Mouse (Mus musculus) myocyte (in vitro differentiated cells): Measurements from ENCODE around the gene Sdhd. TPM values are rescaled to one million over a fixed set of nuclear protein-coding genes. Genes with fewer than 3 reads are reported as not detected.

Source experiments
- H3K27me3 ChIP-seq: one replicate; pipeline ENCODE4 v1.6.1; 2011; ENCODE audit not compliant: control insufficient read depth, insufficient read depth, insufficient read length
- H3K36me3 ChIP-seq: one replicate; pipeline ENCODE4 v1.6.1; 2011; ENCODE audit not compliant: control insufficient read depth, insufficient read depth
- H3K4me2 ChIP-seq: one replicate; pipeline ENCODE4 v1.6.1; 2011; ENCODE audit warnings: low read depth, control low read depth
- H3K4me3 ChIP-seq: one replicate; pipeline ENCODE4 v1.5.1; 2011; ENCODE audit warnings: mild to moderate bottlenecking, control low read depth, moderate library complexity
- H3K79me2 ChIP-seq: one replicate; pipeline ENCODE4 v1.6.1; 2011; ENCODE audit not compliant: control insufficient read depth, insufficient read depth
- H3ac ChIP-seq: one replicate; pipeline ENCODE4 v1.6.1; 2011; ENCODE audit not compliant: control insufficient read depth, insufficient read length
- CEBPB ChIP-seq: IDR thresholded peaks from 2 replicates; pipeline ENCODE4 v1.6.1; 2011; ENCODE audit warnings: mild to moderate bottlenecking, moderate library complexity; ENCODE audit not compliant: poor library complexity, insufficient read depth, severe bottlenecking
- E2F4 ChIP-seq: IDR thresholded peaks from one replicate; pipeline ENCODE4 v1.6.1; 2011; ENCODE audit warnings: mild to moderate bottlenecking, control low read depth, moderate library complexity; ENCODE audit not compliant: insufficient read depth
- MAX ChIP-seq: IDR thresholded peaks from one replicate; pipeline ENCODE4 v1.6.1; 2011; ENCODE audit warnings: low read depth, mild to moderate bottlenecking, control low read depth
- MYOD1 ChIP-seq, 3 experiments: IDR thresholded peaks; one replicate each; pipeline ENCODE4 v1.6.1; 2011; ENCODE audit warnings: control low read depth in 2 of 3, low read depth in 2 of 3, mild to moderate bottlenecking in 2 of 3, moderate library complexity in 1 of 3; ENCODE audit not compliant: insufficient read length in 2 of 3, control insufficient read depth in 1 of 3
- MYOG ChIP-seq, 3 experiments: IDR thresholded peaks; one replicate each; pipeline ENCODE4 v1.6.1; 2011; ENCODE audit warnings: control low read depth in 2 of 3, low read depth in 2 of 3, mild to moderate bottlenecking in 2 of 3; ENCODE audit not compliant: insufficient read length in 2 of 3, control insufficient read depth in 1 of 3, insufficient read depth in 1 of 3
- POLR2A ChIP-seq: IDR thresholded peaks from one replicate; pipeline ENCODE4 v1.6.1; 2011; ENCODE audit warnings: low read depth, mild to moderate bottlenecking, control low read depth, moderate library complexity; ENCODE audit not compliant: insufficient read length
- POLR2AphosphoS2 ChIP-seq: IDR thresholded peaks from one replicate; pipeline ENCODE4 v1.6.1; 2011; ENCODE audit warnings: low read depth, control low read depth; ENCODE audit not compliant: insufficient read length
- REST ChIP-seq: IDR thresholded peaks from one replicate; pipeline ENCODE4 v1.6.1; 2011; ENCODE audit warnings: mild to moderate bottlenecking, control low read depth, moderate library complexity; ENCODE audit not compliant: insufficient read depth, insufficient read length
- SRF ChIP-seq: IDR thresholded peaks from one replicate; pipeline ENCODE4 v1.6.1; 2011; ENCODE audit warnings: low read depth; ENCODE audit not compliant: control insufficient read depth, insufficient read length
- TCF12 ChIP-seq: IDR thresholded peaks from one replicate; pipeline ENCODE4 v1.6.1; 2011; ENCODE audit warnings: mild to moderate bottlenecking, control low read depth; ENCODE audit not compliant: poor library complexity, insufficient read depth, severe bottlenecking
- TCF3 ChIP-seq: IDR thresholded peaks from one replicate; pipeline ENCODE4 v1.6.1; 2011; ENCODE audit warnings: low read depth, control low read depth; ENCODE audit not compliant: insufficient read length
- USF1 ChIP-seq: IDR thresholded peaks from one replicate; pipeline ENCODE4 v1.6.1; 2011; ENCODE audit warnings: low read depth, mild to moderate bottlenecking, control low read depth, moderate library complexity
- polyA plus RNA-seq: library from polyadenylated mRNA; unstranded; fragments of >200 nt; fragmentation: generic; extraction: Trizol; gene quantifications from one replicate; pipeline ENCODE4 v1.2.1, GENCODE M21; 2012; ENCODE audit warnings: missing spikeins

Gene Sdhd
- polyA plus RNA-seq, 1 experiment: 210 TPM

DNA sequence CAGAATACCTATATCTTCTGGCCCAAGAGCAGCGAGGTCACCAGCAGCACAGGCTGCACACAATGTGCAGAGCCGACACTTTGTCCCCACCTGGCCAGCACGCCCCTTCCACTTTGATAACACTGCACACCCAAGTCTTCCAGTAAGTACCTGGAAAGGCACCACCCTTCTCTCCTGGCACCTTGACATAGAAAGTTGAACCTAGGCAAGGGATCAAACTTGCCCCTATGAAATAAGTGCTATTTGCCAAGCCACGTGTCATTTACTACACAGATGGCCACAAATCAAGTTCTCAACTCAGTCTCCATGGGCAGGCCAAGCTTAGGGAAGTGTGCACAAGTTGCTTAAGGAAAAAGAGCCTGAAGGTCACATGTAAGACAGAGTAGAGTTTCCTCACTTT lies 16.7 kb downstream of the Sdhd start:
- H3K4me3 ChIP-seq: no peak overlapping the region
- H3K36me3 ChIP-seq: no peaks in the 10 kb centered on the region
- TF ChIP-seq MAX: no peak
- TF ChIP-seq MYOG (IDR thresholded peaks at IDR 0.05; ENCODE audit: control insufficient read depth in 1 of 3, insufficient read depth in 1 of 3, insufficient read length in 2 of 3, low read depth in 2 of 3): no peak
- TF ChIP-seq TCF3: no peak
- no peak for TF ChIP-seq USF1
- no peak overlapping the region for H3ac ChIP-seq
- no peak overlapping the region for H3K4me2 ChIP-seq
- H3K79me2 ChIP-seq: no peaks in the 10 kb centered on the region
- H3K27me3 ChIP-seq: no peaks in the 10 kb centered on the region

DNA sequence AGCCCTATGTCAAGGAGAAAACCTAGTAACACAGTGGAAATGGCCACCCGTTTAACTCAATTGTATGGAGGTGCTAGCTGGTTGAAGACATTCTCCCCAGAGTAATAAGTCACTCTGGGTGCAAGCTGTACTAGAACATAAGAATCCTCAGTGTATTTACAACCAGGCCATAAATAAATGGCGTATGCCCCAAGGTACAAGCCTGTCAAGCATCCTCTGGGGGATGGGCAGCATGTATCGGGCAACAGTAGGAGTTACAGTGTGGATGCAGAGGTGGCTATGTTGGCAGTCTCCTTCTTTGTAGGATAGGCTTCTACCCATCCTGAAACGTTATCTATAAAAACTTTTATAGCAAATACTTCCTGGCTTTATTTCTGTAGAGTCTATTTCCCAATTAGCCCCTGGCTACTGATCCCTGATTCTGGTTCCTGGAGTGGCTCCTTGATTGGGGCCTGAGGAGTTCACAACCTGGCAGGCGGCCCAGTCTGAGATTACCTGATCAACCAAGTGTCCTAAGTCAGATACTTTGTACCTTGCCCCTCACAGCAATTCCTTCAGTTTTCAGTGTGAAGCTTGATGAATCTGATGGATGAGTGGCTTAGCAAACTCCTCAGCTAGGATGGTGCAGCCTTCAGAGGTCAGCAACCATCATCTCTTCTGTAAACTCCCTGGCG lies 18.3 kb downstream of the Sdhd start:
- Histone ChIP-seq H3K4me2 (no peak overlapping the region), H3K79me2 (no peaks in the 10 kb centered on the region), H3ac (no peak overlapping the region), H3K27me3 (no peaks in the 10 kb centered on the region), H3K36me3 (no peaks in the 10 kb centered on the region), H3K4me3 (no peak overlapping the region)
- no peak for TF ChIP-seq MAX
- no peak for TF ChIP-seq TCF3
- TF ChIP-seq MYOD1 (IDR thresholded peaks at IDR 0.05; ENCODE audit: control insufficient read depth in 1 of 3, insufficient read length in 2 of 3, low read depth in 2 of 3): no peak
- TF ChIP-seq MYOG (IDR thresholded peaks at IDR 0.05; ENCODE audit: control insufficient read depth in 1 of 3, insufficient read depth in 1 of 3, insufficient read length in 2 of 3, low read depth in 2 of 3): no peak
- no peak for TF ChIP-seq TCF12
- TF ChIP-seq SRF: no peak
- no peak for TF ChIP-seq CEBPB
- no peak for TF ChIP-seq REST
- TF ChIP-seq POLR2A: no peak
- TF ChIP-seq E2F4: no peak
- no peak for TF ChIP-seq USF1

DNA sequence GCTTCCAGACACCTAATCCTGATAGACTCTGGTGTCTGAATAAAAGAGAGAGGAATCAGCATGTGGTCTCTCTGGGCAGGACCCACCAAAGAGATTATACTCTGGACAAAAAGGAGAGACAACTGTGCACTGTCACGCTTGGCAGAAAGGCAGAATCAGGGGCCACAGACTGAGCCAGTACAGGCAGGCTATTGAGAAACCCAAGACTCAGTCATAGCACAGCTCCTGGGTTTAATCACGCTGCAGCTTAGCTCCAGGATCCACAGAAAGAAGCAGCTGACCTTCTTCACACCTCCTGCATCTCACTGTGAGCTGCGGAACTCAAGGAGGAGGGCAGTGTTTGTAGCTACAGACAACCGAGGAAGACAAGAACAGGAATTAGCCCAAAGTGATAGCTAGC lies 23.2 kb downstream of the Sdhd start:
- no peak overlapping the region for H3K4me2 ChIP-seq
- TF ChIP-seq POLR2AphosphoS2: no peak
- TF ChIP-seq POLR2A: no peak
- no peak for TF ChIP-seq USF1
- TF ChIP-seq MYOG (IDR thresholded peaks at IDR 0.05; ENCODE audit: control insufficient read depth in 1 of 3, insufficient read depth in 1 of 3, insufficient read length in 2 of 3, low read depth in 2 of 3): no peak
- TF ChIP-seq MAX: no peak
- no peak for TF ChIP-seq SRF
- TF ChIP-seq E2F4: no peak
- TF ChIP-seq TCF12: no peak
- no peak for TF ChIP-seq CEBPB
- TF ChIP-seq TCF3: no peak
- TF ChIP-seq REST: no peak
- no peaks in the 10 kb centered on the region for H3K36me3 ChIP-seq
- no peaks in the 10 kb centered on the region for H3K27me3 ChIP-seq
- no peaks in the 10 kb centered on the region for H3K79me2 ChIP-seq
- H3ac ChIP-seq: no peak overlapping the region
- no peak overlapping the region for H3K4me3 ChIP-seq

DNA sequence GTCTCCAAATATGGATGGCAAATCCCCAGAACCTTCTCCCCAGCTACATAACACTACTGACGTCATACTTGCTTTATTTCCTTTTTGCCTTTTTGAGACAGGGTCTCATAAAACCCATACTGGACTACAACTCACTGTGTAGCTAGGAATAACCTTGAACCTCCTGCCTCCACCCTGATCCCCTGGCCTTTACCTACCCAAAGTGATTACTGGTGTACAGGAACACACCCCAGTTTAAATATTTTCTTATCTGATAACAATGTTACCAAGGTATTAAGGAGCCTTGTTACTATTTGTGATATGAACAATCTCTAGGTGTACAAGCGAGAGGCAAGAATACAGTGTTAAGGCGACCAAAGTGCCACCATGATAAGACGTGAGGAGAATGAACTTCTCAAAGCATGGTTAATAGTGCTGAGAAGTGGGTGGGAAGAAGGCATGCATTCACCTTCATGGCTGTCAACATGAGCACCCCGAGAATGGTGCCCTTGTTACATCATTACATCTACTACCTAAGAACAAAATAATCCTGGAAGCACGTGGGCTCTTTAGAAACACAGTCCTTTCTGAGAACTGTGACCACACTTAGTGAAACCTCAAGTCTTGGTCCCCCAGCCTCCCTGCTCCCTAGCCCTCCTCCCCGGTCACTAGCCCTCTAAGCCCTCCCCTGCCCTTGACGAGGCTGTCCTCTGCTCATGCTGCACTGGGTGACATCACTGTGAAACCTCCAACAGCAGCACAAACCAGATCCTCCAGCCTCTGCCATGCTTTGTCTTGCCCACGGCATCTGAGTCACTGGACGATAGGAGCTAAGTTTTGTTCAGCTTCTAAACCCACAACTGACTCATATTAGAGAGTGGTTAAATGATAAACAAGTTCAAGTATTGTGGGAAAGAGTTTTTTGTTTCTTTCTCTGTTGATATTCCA lies 33.8 kb downstream of the Sdhd start:
- peak overlapping the region; percentile 51 for H3K4me2 ChIP-seq
- H3K36me3 ChIP-seq: no peaks in the 10 kb centered on the region
- H3K4me3 ChIP-seq: no peak overlapping the region
- H3K27me3 ChIP-seq: no peaks in the 10 kb centered on the region
- H3ac ChIP-seq: no peak overlapping the region
- TF ChIP-seq MAX (no peak), TCF12 (no peak), SRF (no peak), MYOD1 (IDR thresholded peaks at IDR 0.05; ENCODE audit: control insufficient read depth in 1 of 3, insufficient read length in 2 of 3, low read depth in 2 of 3) (no peak), TCF3 (no peak), REST (no peak), USF1 (no peak), MYOG (IDR thresholded peaks at IDR 0.05; ENCODE audit: control insufficient read depth in 1 of 3, insufficient read depth in 1 of 3, insufficient read length in 2 of 3, low read depth in 2 of 3) (no peak), E2F4 (no peak), POLR2A (no peak), POLR2AphosphoS2 (no peak), CEBPB (no peak)
- no peaks in the 10 kb centered on the region for H3K79me2 ChIP-seq

DNA sequence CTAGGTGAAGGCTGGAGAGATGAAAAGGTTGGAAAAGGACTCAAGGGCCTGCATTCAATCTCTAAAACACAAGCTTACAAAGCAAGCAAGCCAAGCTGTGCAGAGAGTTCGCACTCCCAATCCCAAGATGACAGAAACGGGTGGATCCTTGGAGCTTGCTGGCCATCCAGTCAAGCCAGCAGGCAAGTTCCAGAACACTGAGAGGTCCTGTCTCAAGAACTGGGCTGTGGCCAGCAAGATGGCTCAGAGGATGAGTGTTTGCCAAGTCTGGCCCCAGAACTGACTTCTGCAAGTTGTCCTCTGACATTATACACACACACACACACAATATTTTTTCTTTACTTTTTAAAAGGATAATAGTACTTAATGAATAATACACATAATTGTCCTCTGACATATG lies 35.7 kb downstream of the Sdhd start:
- Histone ChIP-seq H3K4me2 (no peak overlapping the region), H3K36me3 (no peaks in the 10 kb centered on the region), H3K4me3 (no peak overlapping the region), H3ac (no peak overlapping the region), H3K27me3 (no peaks in the 10 kb centered on the region), H3K79me2 (no peaks in the 10 kb centered on the region)
- TF ChIP-seq MAX (no peak), E2F4 (no peak), POLR2A (no peak), TCF3 (no peak), SRF (no peak), CEBPB (no peak), MYOD1 (IDR thresholded peaks at IDR 0.05; ENCODE audit: control insufficient read depth in 1 of 3, insufficient read length in 2 of 3, low read depth in 2 of 3) (no peak), TCF12 (no peak), POLR2AphosphoS2 (no peak), USF1 (no peak), MYOG (IDR thresholded peaks at IDR 0.05; ENCODE audit: control insufficient read depth in 1 of 3, insufficient read depth in 1 of 3, insufficient read length in 2 of 3, low read depth in 2 of 3) (no peak), REST (no peak)
